Mouse (Mus musculus) ovary, postnatal 14 days (tissue): ENCODE results near the gene Gbf1.

Experiments used
- DNase-seq: peaks from one replicate; pipeline ENCODE4 v3.0.0; 2022; ENCODE audit warnings: low spot score

Gene Gbf1

DNA sequence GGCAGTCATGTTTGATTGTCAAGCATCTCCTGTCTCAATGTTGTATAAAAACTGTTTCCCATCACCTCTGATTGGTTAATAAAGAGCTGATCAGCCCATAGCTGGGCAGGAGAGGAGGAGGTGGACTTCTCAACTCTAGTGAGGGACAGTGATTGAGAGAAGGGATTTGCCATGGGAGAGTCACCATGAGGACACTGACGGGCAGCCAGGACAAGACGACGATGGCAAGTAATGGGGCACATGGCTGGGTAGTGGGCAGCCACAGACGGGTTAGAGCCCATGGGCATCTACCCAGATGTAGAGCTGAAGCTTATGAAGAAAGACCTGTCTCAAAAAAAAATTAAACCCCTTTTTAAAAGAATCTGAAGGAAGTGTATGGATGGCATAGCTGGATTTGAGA is 150.2 kb downstream of the Gbf1 start:
- no peak for DNase-seq

DNA sequence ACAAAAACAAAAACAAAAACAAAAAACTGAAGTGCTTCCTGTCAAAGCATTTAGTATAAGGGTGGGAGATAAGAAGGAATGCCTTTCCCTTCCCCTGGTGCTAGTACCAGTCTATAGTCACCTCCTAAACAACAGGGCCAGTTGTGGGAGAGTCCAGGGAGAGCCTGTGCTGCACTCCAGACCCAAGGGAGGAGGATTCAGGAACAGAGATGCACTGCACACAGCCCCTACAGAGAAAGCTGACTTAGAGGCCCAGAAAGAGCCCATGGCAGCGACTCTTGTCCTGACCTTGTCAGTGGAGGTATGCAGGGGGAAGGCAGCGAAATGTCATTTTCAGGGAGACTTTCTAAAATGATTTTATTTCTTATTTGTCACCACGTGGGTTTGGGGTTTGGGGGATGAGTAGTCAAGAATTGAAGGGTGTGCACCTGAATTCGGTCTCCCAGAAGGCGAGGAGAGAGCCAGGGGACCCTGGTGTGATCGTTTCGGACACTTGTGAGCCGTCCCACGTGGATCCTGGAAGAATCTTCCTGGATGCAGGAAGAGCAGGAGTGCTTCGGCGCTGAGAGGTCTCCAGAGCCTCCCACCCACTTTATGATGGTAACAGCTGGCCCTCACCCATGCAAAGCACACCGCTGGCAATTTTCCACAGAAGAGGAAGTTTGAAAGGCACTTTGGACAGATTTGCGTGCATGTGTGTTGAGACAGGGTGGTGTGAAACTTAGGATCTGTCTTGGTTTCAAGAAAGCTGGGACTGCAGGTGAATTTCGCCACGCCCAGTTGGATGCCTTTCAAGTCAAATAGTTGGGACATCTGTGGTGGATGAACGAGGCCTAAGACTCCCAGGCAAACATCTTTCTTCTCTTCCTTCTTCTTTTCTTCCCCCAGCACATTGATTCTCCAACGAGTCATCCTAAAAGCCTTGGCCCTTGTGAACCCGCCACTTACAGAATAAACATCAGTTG is 151.2 kb downstream of the Gbf1 start:
- no peak for DNase-seq

DNA sequence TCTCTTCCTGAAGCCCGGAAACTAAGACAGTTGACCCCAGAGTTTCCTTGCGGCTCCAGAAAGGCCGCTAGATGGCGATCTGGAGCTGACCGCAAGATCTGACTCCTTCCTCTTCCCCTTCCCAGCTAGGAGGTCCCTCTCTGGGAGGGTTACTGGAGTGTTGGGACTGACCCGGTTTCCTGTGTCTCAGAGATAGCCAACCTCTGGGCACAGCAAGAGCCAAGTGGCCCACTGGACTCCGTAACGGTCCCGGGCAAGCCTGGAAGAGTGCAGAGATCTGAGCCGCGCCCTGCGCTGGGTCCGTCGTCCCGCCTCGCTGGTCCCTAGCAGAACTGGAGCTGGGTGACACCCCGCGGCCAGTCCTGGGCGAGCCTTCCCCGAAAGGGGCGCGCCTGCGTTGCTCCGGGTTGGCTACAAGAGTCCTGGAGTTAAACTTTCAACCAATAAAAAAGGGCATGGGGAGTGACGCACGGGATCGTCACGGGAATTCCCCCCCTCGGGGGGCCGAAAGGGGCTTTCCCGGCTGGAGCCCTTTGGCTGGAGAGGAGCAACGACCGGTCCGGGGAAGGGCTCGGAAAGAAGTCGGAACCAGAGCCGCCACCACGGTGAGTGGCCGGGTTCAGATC is 152.0 kb downstream of the Gbf1 start, which contains the start of gene Nfkb2:
Gene Nfkb2, plus strand, starts transcription at position 105 of the 626 bp plus-strand sequence.
- peak; percentile 91 for DNase-seq

DNA sequence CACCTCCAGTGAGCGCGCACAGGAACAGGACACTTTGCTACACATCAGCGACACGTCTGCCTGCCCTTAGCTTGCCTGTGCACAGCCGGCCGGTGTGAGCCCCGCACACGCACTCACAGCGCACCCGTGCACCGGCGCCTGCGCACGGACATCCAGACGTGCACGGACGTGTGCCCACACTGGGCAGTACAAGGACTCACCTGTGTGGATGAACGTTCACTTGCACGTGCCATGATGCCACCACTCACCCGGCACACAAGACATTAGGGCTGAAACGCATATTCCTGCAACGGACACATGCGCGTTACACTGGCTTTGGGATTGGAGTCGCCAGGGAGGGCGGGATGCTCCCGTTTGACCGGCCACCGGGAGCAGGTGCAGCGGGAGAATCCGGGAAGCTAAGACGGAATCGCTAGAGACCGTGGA is 152.6 kb downstream of the Gbf1 start:
- DNase-seq: no peak

DNA sequence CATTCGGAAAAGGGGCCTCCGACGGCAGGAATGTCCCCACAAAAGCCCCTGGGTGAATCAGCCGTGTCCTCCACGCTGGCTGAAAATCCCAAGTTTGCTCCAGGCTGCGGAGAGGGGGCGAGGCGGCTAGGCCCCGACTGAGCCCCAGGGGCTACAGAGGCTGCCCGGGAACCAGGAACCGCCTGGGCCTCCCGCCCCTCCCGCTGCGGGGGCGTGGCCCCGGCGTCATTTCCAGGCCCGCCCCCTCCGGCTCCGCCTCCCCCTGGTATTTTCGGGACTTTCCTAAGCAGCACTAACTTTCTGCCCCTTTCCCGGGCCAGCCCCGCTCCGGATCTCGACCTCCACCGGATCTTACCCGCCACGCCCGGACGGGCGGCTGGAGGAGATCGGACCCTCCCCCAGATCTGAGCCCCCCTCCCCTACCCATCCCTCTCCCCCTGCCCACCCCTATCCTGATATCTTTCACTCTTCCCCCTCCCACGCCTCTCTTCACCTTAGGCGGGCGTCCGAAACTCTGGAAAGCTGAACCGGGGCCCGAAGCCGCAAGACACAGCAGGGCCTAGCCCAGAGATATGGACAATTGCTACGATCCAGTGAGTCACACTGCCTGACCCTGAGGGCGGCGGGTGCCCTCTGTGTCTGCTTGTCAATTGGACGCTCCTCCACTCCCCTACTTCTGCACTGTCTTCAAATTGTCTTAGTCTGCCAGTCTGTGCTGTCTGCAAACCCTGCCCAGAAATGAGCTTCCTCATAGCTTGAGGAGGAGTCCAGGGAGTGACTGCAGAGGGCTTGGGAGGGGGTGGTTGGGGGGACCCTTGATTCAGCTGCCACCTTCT is 153.3 kb downstream of the Gbf1 start:
- peak; percentile 85 for DNase-seq

DNA sequence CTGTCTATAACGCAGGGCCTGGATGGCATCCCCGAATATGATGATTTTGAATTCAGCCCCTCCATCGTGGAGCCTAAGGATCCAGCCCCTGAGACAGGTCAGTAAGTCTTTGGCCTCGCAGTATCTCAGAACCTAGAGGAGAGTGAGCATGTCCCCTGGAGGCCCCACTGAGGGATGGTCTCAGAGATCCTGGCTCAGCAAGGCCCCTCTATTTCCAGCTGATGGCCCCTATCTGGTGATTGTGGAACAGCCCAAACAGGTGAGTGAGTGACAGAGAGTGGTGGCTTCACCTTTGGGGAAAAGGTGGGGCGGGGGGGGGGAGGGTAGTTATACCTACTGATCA is 153.9 kb downstream of the Gbf1 start:
- no peak for DNase-seq

DNA sequence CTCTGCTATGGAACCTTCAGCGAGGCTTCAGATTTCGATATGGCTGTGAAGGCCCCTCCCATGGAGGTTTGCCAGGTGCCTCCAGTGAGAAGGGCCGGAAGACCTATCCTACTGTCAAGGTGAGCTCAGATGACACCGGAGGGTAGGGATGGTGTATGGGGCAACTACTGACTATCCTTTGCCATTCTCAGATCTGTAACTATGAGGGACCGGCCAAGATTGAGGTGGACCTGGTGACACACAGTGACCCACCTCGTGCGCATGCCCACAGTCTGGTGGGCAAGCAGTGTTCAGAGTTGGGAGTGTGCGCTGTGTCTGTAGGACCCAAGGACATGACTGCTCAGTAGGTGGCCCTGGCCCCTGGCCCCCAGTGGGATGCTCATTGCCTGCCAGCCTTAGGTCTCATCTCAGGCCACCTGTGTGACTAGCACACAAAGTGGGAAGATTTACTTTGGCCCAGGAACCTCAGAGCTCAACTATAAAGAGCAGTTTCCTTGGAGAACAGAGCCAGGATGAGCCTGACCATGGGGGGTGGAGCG is 154.5 kb downstream of the Gbf1 start:
- no peak for DNase-seq

DNA sequence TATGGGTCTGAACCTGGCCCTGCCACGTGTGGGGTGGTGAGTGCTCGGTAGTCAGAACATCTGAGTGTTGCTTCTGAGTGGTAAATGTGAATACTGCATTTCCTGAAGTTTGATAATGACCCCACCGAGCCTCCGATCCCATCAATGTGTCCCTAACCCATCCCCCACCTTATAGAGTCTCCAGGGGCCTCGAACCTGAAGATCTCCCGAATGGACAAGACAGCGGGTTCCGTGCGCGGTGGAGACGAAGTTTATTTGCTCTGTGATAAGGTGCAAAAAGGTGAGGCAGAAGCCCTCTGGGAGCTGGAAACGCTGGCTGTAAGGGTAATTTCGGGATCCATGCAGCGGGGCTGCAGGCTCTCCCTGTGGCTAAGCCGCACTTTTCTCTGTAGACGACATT is 155.5 kb downstream of the Gbf1 start:
- DNase-seq: no peak

DNA sequence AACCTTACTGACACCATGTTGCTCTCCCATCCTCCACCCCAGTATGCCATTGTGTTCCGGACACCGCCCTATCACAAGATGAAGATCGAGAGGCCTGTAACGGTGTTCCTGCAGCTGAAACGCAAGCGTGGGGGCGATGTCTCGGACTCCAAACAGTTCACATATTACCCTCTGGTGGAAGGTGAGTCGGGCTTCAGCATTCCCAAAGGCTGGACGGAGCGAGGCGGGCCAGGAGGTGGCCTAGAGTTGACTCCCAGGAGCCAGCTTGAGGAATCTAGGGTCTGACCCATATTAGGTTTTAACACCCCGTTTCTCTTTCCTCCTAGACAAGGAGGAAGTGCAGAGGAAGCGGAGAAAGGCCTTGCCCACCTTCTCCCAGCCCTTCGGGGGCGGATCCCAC is 156.0 kb downstream of the Gbf1 start:
- DNase-seq: no peak

DNA sequence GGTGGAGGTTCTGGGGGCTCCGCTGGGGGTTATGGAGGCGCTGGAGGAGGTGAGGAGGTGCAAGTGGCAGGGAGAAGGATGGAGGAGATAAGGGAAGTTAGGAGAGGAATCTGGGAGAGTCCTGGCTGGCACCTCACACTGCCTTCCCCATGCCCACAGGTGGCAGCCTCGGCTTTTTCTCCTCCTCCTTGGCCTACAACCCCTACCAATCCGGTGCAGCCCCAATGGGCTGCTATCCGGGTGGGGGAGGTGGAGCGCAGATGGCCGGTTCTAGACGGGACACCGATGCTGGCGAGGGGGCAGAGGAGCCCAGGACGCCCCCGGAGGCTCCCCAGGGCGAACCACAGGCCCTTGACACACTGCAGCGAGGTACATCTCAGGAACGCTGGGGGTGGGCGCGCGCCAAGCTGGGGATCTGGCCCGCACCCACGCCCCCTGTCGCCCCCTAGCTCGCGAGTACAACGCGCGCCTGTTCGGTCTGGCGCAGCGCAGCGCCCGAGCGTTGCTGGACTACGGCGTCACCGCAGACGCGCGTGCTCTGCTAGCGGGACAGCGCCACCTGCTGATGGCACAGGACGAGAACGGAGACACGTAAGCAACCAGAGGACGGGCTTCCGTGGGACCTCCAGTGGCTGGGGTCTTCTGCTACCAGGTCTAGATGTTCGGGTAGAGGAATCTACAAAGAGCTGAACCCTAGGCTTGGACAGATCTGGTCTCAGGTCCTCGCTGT is 156.6 kb downstream of the Gbf1 start:
- DNase-seq: peak; percentile 80

DNA sequence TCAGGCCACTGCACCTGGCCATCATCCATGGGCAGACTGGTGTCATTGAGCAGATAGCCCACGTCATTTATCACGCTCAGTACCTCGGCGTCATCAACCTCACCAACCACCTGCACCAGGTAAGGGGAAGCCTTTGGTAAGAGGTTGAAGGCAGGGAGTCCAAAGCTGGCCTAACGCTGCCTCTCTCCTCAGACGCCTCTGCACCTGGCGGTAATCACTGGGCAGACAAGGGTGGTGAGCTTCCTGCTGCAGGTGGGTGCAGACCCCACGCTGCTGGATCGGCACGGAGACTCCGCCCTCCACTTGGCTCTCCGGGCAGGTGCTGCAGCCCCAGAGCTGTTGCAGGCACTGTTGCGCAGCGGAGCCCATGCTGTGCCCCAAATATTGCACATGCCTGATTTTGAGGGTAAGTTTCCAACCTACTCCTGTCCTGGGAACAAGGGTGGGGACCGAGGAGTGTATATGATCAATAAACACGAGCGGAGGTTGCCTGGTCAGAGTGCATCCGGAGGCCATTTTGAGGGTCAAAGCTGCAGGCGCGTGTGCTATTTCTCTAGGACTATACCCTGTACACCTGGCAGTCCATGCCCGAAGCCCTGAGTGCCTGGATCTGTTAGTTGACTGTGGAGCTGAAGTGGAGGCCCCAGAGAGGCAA is 157.5 kb downstream of the Gbf1 start:
- no peak for DNase-seq

DNA sequence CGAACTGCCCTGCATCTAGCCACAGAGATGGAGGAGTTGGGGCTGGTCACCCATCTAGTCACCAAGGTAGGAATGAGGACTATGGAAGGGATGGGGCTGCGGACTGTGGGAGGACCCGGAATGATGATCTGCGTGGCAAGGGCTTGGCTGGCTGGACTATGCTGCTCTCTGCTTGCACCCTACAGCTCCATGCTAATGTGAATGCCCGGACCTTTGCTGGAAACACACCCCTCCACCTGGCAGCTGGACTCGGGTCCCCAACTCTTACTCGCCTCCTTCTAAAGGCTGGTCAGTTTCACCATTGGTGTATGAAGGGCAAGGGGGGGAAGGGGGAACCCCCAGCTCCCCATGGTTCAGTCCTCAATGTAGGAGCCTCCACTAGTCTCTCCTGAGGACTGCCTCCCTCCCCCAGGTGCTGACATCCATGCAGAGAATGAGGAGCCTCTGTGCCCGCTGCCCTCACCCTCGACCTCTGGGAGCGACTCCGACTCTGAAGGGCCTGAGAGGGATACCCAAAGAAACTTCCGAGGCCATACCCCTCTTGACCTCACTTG is 158.1 kb downstream of the Gbf1 start:
- DNase-seq: no peak

DNA sequence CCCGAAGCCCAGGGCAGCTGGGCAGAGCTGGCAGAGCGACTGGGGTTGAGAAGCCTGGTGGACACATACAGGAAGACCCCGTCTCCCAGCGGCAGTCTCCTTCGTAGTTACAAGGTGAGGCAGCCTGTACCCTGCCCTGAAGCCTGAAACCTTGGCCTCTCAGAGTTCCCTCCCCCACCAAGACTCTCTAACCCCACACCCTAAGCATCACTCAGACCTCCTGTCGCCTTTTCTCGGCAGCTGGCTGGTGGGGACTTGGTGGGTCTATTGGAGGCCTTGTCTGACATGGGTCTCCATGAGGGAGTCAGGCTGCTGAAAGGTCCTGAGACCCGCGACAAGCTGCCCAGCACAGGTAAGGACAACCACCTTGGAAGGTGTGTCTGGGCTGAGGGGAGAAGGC is 159.0 kb downstream of the Gbf1 start:
- no peak for DNase-seq

DNA sequence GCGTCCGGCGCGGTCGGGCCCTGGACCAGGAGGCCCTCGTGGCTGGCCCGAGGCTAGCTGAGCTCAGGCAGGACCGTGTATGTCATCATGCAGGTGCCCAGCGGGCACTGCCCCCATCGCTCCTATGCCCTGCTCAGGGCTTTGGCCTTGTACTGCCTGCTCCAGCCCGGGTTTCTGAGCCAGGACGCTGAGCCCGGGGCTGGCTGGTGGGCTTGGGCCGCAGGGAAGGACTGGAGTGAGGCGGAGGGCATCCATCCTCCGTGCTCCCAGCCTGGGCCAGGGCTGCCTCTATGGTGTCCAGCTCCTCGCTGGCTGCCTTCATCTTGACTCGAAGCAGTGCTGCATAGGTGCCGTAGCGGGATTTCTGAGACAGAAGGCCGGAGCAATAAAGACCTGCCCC is 160.3 kb downstream of the Gbf1 start:
- DNase-seq: no peak

DNA sequence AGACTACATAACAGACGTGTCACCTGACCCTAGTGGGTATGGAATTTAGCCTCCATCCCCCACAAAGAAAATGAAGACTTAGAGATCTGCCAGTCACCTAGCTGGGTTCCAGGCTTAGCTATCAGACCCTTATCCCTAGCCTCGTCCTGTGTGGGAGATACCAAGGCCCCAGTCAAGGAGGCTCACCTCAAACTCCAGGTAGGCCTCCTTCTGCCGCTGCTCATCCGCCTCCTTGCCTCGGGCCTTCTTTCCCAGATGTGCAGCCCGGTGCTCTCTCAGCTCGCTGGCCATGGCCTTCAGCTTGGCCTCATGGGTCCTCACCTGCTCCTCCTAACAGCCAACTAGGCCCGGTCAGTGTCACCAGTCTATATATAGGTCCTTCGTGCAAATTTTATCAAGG is 160.8 kb downstream of the Gbf1 start:
- no peak for DNase-seq

DNA sequence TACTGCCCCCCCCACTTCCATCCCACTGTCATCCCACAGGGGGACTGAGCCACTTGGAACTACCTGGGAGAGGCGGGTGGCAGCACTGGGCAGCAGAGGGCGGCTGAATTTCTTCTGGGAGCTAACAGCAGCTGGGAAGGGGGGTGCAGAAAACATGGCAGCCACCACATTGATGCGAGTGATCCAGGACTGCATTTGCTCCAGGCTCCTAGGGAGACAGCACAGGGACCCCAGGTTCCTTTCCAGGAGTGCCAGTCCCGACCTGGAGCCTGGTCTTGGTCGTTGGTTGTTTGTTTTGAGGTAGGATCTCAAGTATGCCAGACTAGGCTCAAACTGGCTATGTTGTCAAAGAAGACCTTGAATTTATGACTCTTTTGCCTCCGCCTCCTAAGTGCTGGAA is 161.3 kb downstream of the Gbf1 start:
- no peak for DNase-seq

DNA sequence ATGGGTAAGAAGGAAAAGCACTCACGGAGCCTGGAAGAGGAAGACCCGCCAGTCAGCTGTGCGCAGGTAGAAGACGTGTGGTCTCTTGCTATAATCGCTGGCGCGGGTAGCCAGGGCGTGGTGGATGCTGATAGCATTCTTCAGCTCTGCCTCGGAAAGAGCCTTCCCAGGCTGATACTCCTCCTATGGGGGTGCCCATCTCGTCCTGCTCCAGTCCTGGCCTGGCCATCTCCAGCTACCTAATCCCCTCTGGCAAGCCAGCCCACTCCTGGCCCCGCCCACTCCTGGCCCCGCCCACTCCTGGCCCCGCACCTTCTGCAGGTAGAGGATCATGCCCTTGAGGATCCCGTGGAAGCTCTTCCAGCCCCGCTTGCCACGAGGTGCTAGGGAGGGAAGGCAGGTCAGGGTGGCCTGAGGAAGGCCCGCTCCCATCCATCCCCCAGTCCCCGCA is 161.9 kb downstream of the Gbf1 start:
- DNase-seq: no peak

DNA sequence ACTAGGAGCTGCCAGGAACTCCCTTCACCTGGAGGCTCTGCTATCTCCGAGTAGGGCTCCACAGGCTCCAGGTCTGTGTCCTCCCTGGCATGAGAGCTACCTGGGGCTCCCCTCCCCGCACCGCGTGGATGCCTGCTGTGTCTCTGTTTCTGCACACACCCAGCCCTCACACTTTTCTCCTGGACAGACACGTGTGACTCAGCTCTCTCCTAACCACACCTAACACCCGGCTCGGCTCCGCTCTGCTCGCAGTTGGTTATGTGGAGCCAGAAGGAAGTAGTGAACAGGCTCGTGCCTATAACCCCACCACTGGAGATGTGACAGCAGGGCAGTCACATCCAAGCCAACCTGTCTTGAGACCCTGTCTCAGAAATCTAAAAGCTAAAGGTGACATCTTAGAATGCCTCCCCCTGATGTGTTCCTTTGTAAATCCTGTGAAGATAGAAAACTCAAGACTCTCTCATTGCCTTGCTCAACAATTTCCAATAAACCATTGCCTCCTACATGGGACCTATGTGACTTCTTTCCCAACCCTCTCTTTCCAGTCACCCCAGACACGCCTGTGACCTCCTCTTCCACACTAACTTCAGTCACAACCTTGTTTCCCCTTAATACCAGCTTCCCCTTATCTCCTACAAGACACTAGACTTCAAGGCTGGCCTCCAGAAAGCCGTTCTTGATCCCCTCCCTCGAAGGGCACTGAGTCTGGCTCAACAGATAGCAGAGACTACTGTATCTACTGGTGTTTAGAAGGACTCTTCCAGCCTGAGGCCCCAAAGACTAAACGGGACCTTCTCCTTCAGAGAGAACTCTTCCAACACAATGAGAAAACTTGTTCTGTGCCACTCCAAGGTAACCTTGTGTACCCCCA is 162.8 kb downstream of the Gbf1 start:
- DNase-seq: no peak

DNA sequence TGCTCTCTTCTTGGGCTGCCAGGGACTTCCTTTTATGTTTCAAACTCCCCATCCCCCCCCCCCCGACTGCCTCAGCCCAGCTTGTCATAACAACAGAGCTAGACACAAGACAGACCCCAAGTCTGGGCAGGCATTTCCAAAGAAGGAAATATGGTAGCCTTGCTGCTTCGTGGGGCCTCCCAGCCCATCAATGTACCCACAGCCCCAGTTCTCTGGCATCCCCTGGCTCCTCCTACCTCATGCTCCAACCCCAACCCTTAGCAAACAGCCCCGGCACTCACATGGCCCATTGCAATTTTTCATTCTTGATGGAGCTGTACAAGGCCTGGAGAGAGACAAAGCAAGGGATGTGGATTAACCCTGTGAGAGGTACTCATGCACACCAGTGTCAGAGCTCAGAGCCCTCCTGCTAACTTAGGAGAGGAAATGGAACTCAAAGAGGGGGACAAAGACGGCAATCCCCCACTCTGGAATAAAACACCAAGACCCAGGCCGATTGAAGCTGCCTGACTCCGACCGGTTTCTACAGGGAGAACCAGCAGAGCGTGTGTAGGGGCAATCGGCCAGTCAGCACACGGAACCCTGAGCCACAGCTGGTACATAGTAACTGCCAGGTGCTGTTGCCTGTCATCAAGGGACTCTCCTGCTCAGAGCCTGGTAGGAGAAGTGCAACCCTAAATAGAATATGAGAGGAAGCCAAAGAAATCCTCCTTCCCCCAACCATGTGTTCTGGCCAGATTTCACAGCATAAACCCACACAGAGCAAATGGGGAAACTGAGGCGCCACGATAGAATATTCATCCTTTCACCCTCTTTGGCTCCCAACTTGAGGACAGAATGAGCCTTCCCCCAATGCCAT is 163.7 kb downstream of the Gbf1 start:
- no peak for DNase-seq
